ENCODE assay signal across 8 mouse cellular contexts in the genomic region with DNA sequence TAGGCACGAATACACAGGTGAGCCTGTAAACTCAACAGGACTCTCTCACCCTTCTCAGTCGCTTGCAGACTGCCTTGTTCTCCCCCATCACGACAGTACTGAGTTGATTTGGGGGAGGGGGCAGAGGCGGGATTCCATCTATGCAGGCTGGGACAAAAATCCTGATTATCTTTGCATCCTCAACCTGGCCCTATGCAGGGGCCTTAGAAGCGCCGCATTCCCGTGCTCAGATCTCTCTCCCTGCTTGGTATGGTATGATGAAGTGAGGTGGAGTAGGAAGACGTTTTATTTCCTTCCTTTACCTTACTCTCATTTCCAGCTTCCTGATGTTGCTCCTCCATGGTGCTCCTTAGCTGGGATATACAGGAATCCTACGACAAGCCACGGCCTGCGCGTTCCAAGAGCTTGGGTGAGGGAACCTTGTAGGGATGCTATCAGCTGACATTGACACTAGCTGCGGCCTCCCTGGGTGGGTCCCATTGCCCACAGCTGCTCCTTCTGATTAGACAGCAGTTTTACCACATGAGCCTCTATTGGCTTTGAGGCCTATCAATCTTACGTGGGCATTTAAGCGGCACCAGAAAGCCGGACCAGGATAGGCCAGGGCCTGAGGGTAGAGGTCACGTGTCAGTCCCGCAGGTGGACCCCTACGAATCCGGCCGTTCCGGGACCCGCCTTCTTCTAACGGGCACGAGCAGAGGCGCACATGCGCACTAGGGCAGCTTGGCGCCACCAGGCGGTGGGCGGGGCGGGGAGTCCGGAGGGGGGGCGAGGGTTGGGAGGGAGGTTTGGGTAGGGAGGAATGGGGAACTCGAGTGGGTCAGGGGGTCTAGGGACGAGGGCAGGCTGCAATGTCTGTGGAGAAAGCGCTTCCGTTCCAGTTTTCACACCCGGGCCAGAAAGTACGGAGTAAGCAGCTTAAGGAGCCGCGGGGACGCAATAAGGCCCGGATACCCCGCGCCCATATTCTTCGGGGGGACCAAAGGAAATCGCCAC. TPM values are rescaled to one million over a fixed set of nuclear protein-coding genes. Genes with fewer than 3 reads are reported as not detected.
DNase-seq lines count a peak whose midpoint lies in the region; ATAC-seq lines count a peak whose summit lies in the region.

Snx32 (minus strand) TSS at position 508 of the 996 bp plus-strand sequence.

- peak; percentile 98 for DNase-seq in Muller cell, postnatal 12 days (ENCODE audit: inconsistent ontology term)
- DNase-seq in cerebellum, adult 9-11 months: peak; percentile 100
- DNase-seq in frontal cortex, adult 2 months (ENCODE audit: extremely low spot score in 1 of 2, low spot score in 1 of 2): peak; percentile 100
- DNase-seq in hindbrain, embryonic 11.5 days (ENCODE audit: low spot score): peak; percentile 93
- DNase-seq in layer of hippocampus, postnatal 14 days (ENCODE audit: low spot score in 2 of 2): peak; percentile 95 to 99
- DNase-seq in lung, postnatal 14 days: peak; percentile 96
- peak; percentile 99 for DNase-seq in retina, adult 2 months (ENCODE audit: low read depth, low spot score)
- peak; percentile 95 to 98 for DNase-seq in thymus, postnatal 36 days

- peak within 1 kb of the TSS; percentile 59 for H3K9ac ChIP-seq in hindbrain, embryonic 11.5 days (ENCODE audit: low read depth, low read length)

- no peaks in the 10 kb centered on the region for H3K36me3 ChIP-seq in hindbrain, embryonic 11.5 days (ENCODE audit: control insufficient read depth, insufficient read depth, low read length)

- H3K27ac ChIP-seq in hindbrain, embryonic 11.5 days (ENCODE audit: low read depth, low read length): 0 out of 2 replicates have a peak within 1 kb of the TSS, but pooled peaks have one; percentile 0

- peak within 1 kb of the TSS; percentile 63 for H3K4me2 ChIP-seq in hindbrain, embryonic 11.5 days (replicated peaks; ENCODE audit: low read depth, low read length)

- H3K27me3 ChIP-seq in hindbrain, embryonic 11.5 days (ENCODE audit: control insufficient read depth, insufficient read depth, low read length): no peaks in the 10 kb centered on the region

- peak within 1 kb of the TSS; percentile 43 for H3K4me3 ChIP-seq in hindbrain, embryonic 11.5 days (ENCODE audit: low read depth, low read length)

- H3K9me3 ChIP-seq in hindbrain, embryonic 11.5 days (ENCODE audit: control insufficient read depth, low read length): no peaks in the 10 kb centered on the region

- WGBS in hindbrain, embryonic 11.5 days: 4% methylated on average over 45 of the region's 47 CpGs

- peak; percentile 99 for ATAC-seq in hindbrain, embryonic 11.5 days (ENCODE audit: low FRiP score)

- H3K4me1 ChIP-seq in hindbrain, embryonic 11.5 days (replicated peaks; ENCODE audit: control insufficient read depth, insufficient read depth, low read length): no peaks in the 10 kb centered on the region

RNA-seq across cellular contexts. Expression of gene Snx32, which starts in this region (rescaled TPM):
- 152 and 164 TPM in 2 replicates for polyA plus RNA-seq in frontal cortex, adult 2 months (2012; rRNA removed)
- 21.2 and 22.2 TPM in 2 replicates for polyA plus RNA-seq in hindbrain, embryonic 11.5 days (2014; fragmentation: Nextera tagmentation; extraction: Ambion mirVana)
- total RNA-seq in layer of hippocampus, postnatal 14 days (2021): 10 to 100 TPM; 70.5 to 74.2 TPM

Comparison
In these comparisons a context has a peak if more than half of its experiments do, and no peak if none do; other contexts are left out.
1. Peak in every context shown above with its lines: DNase-seq, ATAC-seq, H3K4me3 ChIP-seq and H3K27ac ChIP-seq.